Mouse (Mus musculus): Measurements from ENCODE around the gene Alox12. TPM values are rescaled to one million over a fixed set of nuclear protein-coding genes. Genes with fewer than 3 reads are reported as not detected.

The Alox12 gene
- polyA plus RNA-seq, 1 experiment: 1.4 TPM

DNA sequence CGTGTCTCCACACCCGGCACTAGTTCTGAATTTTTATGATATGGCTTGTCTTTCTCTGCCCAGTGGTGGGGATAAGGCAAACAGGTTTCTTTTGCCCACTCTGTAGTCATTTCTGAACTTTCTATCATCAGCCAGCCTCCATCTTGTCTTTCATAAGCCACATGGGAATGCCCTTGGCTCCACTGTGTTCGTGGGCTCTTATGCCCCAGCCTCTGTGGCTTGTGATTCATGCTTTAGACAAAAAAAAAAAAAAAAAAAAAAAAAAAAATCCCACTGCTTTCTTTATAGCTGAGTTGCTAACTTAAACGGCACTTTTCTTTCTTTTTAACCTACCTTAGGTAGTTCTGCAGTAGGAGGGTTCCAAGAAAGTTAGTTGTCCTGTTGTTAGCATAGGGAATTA is 63.0 kb downstream of the Alox12 start:
- Histone ChIP-seq H3K4me3 (ENCODE audit: low read depth, low read length) (no peak overlapping the region), H3K9ac (ENCODE audit: low read depth, poor library complexity, severe bottlenecking) (no peak overlapping the region), H3K27ac (ENCODE audit: insufficient read depth, low read length) (no peak overlapping the region), H3K36me3 (ENCODE audit: control insufficient read depth, insufficient read depth, low read length, poor library complexity, severe bottlenecking) (no peaks in the 10 kb centered on the region), H3K27me3 (ENCODE audit: control insufficient read depth, insufficient read depth, low read length, poor library complexity, severe bottlenecking) (no peaks in the 10 kb centered on the region), H3K4me1 (ENCODE audit: control insufficient read depth, insufficient read depth, low read length) (no peaks in the 10 kb centered on the region), H3K9me3 (replicated peaks; ENCODE audit: control insufficient read depth, insufficient read depth, low read length, poor library complexity, severe bottlenecking) (no peaks in the 10 kb centered on the region; the same call in 1 of the 2 replicates)
- no peak for TF ChIP-seq CTCF (IDR thresholded peaks at IDR 0.05; ENCODE audit: low read depth, low read length)
- TF ChIP-seq POLR2A (IDR thresholded peaks at IDR 0.05; ENCODE audit: insufficient read depth, low read length): no peak
- no peak for TF ChIP-seq EP300 (IDR thresholded peaks at IDR 0.05; ENCODE audit: insufficient read depth, low read depth, low read length)

Other genes with a start within 250 kb of the Alox12 start
- gene Acadvl, start 239.9 kb downstream of the Alox12 start, polyA plus RNA-seq (2011; ENCODE audit: insufficient read depth, insufficient read length, low read depth, missing spikeins): 17.1 and 19.8 TPM in 2 replicates
- 17.1 and 25.7 TPM in 2 replicates for gene Dlg4, start 238.4 kb downstream of the Alox12 start, polyA plus RNA-seq (2011; ENCODE audit: insufficient read depth, insufficient read length, low read depth, missing spikeins)
- not detected in 2 replicates for gene Asgr1, start 201.3 kb downstream of the Alox12 start, polyA plus RNA-seq (2011; ENCODE audit: insufficient read depth, insufficient read length, low read depth, missing spikeins)
- not detected in 2 replicates for gene Asgr2, start 162.7 kb downstream of the Alox12 start, polyA plus RNA-seq (2011; ENCODE audit: insufficient read depth, insufficient read length, low read depth, missing spikeins)
- 0.37 and 0.43 TPM in 2 replicates for gene Mgl2, start 125.0 kb downstream of the Alox12 start, polyA plus RNA-seq (2011; ENCODE audit: insufficient read depth, insufficient read length, low read depth, missing spikeins)
- not detected in 2 replicates for gene Clec10a, start 99.2 kb downstream of the Alox12 start, polyA plus RNA-seq (2011; ENCODE audit: insufficient read depth, insufficient read length, low read depth, missing spikeins)
- 2.0 and 3.5 TPM in 2 replicates for gene Slc16a11, start 42.6 kb downstream of the Alox12 start, polyA plus RNA-seq (2011; ENCODE audit: insufficient read depth, insufficient read length, low read depth, missing spikeins)
- 8.9 and 11.2 TPM in 2 replicates for gene Slc16a13, start 34.3 kb downstream of the Alox12 start, polyA plus RNA-seq (2011; ENCODE audit: insufficient read depth, insufficient read length, low read depth, missing spikeins)
- 4.1 TPM in 2 replicates for gene Bcl6b, start 25.6 kb downstream of the Alox12 start, polyA plus RNA-seq (2011; ENCODE audit: insufficient read depth, insufficient read length, low read depth, missing spikeins)
- gene 0610010K14Rik, start 17.4 kb downstream of the Alox12 start, polyA plus RNA-seq (2011; ENCODE audit: insufficient read depth, insufficient read length, low read depth, missing spikeins): 108 and 126 TPM in 2 replicates
- gene Gm21988, start 15.5 kb downstream of the Alox12 start, polyA plus RNA-seq (2011; ENCODE audit: insufficient read depth, insufficient read length, low read depth, missing spikeins): 0.55 and 0.65 TPM in 2 replicates
- 88.5 and 97.8 TPM in 2 replicates for gene Rnasek, start 15.5 kb downstream of the Alox12 start, polyA plus RNA-seq (2011; ENCODE audit: insufficient read depth, insufficient read length, low read depth, missing spikeins)
- 0.58 TPM in 1 of 2 replicates, not detected in the other for gene Alox12e, start 67.3 kb upstream of the Alox12 start, polyA plus RNA-seq (2011; ENCODE audit: insufficient read depth, insufficient read length, low read depth, missing spikeins)
- gene Alox15, start 96.7 kb upstream of the Alox12 start, polyA plus RNA-seq (2011; ENCODE audit: insufficient read depth, insufficient read length, low read depth, missing spikeins): 2.2 and 3.0 TPM in 2 replicates
- 74.1 TPM in 2 replicates for gene Pelp1, start 154.7 kb upstream of the Alox12 start, polyA plus RNA-seq (2011; ENCODE audit: insufficient read depth, insufficient read length, low read depth, missing spikeins)
- gene Arrb2, start 177.3 kb upstream of the Alox12 start, polyA plus RNA-seq (2011; ENCODE audit: insufficient read depth, insufficient read length, low read depth, missing spikeins): 34.2 and 39.6 TPM in 2 replicates
- 26.9 and 32.1 TPM in 2 replicates for gene Med11, start 196.6 kb upstream of the Alox12 start, polyA plus RNA-seq (2011; ENCODE audit: insufficient read depth, insufficient read length, low read depth, missing spikeins)
- gene Zmynd15, start 204.1 kb upstream of the Alox12 start, polyA plus RNA-seq (2011; ENCODE audit: insufficient read depth, insufficient read length, low read depth, missing spikeins): 0.78 and 1.3 TPM in 2 replicates
- 15.7 and 16.6 TPM in 2 replicates for gene Cxcl16, start 204.6 kb upstream of the Alox12 start, polyA plus RNA-seq (2011; ENCODE audit: insufficient read depth, insufficient read length, low read depth, missing spikeins)
- gene Tm4sf5, start 249.9 kb upstream of the Alox12 start, polyA plus RNA-seq (2011; ENCODE audit: insufficient read depth, insufficient read length, low read depth, missing spikeins): 1.8 and 3.5 TPM in 2 replicates

Data from ES-Bruce4 (cell line).